Mouse (Mus musculus) embryonic facial prominence, embryonic 15.5 days (tissue): ENCODE results near the gene Nfia. TPM values are rescaled to one million over a fixed set of nuclear protein-coding genes. Genes with fewer than 3 reads are reported as not detected.
A peak's percentile ranks its signal among the peaks of the same experiment; 100 is the strongest.

ENCODE experiments used
- ATAC-seq: fragments of 200-750 bp; cut with Nextera tagmentation; 2 replicates; pipeline ENCODE4 v1.8.0; 2017; ENCODE audit warnings: low read depth, moderate TSS enrichment; ENCODE audit not compliant: insufficient number of reproducible peaks, low FRiP score, low TSS enrichment
- H3K27ac ChIP-seq: fragments of 300-500 bp; sonication (generic); replicated peaks from 2 replicates; pipeline ENCODE4 v1.5.1; 2015; ENCODE audit warnings: mild to moderate bottlenecking, inconsistent platforms
- H3K27me3 ChIP-seq: fragments of 300-500 bp; sonication (generic); 2 replicates; pipeline ENCODE4 v1.6.1; 2015; ENCODE audit warnings: inconsistent platforms
- H3K36me3 ChIP-seq: fragments of 300-500 bp; sonication (generic); 2 replicates; pipeline ENCODE4 v1.6.1; 2015; ENCODE audit warnings: mild to moderate bottlenecking, inconsistent platforms
- H3K4me1 ChIP-seq: fragments of 300-500 bp; sonication (generic); 2 replicates; pipeline ENCODE4 v1.6.1; 2015; ENCODE audit warnings: inconsistent platforms
- H3K4me2 ChIP-seq: fragments of 300-500 bp; sonication (generic); replicated peaks from 2 replicates; pipeline ENCODE4 v1.6.1; 2015; ENCODE audit warnings: mild to moderate bottlenecking, inconsistent platforms
- H3K4me3 ChIP-seq: fragments of 300-500 bp; sonication (generic); replicated peaks from 2 replicates; pipeline ENCODE4 v1.5.1; 2015; ENCODE audit warnings: mild to moderate bottlenecking, inconsistent platforms
- H3K9ac ChIP-seq: fragments of 300-500 bp; sonication (generic); 2 replicates; pipeline ENCODE4 v1.6.1; 2015; ENCODE audit warnings: inconsistent platforms
- H3K9me3 ChIP-seq: fragments of 300-500 bp; sonication (generic); replicated peaks from 2 replicates; pipeline ENCODE4 v1.6.1; 2016; ENCODE audit warnings: inconsistent platforms
- WGBS: fragments of 180-500 bp; shearing (Covaris S2); methylation state at CpG from one replicate; pipeline ENCODE4 v1.1.7; 2015; 5-methylcytosine and 5-hydroxymethylcytosine counted together
- polyA plus RNA-seq: library from polyadenylated mRNA; unstranded; fragments of >200 nt; fragmentation: Nextera tagmentation; extraction: Ambion mirVana; gene quantifications from 2 replicates; pipeline ENCODE4 v1.2.1, GENCODE M21; 2015

Gene Nfia
- polyA plus RNA-seq, 1 experiment from 2014 or later = 55.4 TPM

- ATAC-seq = no peak
- WGBS = 67% methylated on average over 5 of the region's 5 CpGs
- peaks cover 49% of the 10 kb centered on the region for H3K4me1 ChIP-seq
These were observed 69.2 kb downstream of the Nfia start for GRCm38 (mm10) chr4:97841745-97842144.

GRCm38 (mm10) chr4:97843981-97844690 is 71.6 kb downstream of the Nfia start:
- H3K9me3 ChIP-seq = no peaks in the 10 kb centered on the region
- H3K27ac ChIP-seq = peak overlapping the region; percentile 85
- 42% methylated on average over 15 of the region's 15 CpGs for WGBS
- no peak overlapping the region for H3K9ac ChIP-seq
- 0 out of 2 replicates have a peak overlapping the region, but pooled peaks have one; percentile 29 for H3K4me2 ChIP-seq
- no peaks in the 10 kb centered on the region for H3K36me3 ChIP-seq
- no peak overlapping the region for H3K4me3 ChIP-seq
- ATAC-seq = no peak
- H3K4me1 ChIP-seq = peaks cover 44% of the 10 kb centered on the region
- H3K27me3 ChIP-seq = no peaks in the 10 kb centered on the region

More at GRCm38 (mm10) chr4:97841745-97842144, 69.2 kb downstream of the Nfia start:
- H3K4me2 ChIP-seq = no peak overlapping the region
- H3K9me3 ChIP-seq = no peaks in the 10 kb centered on the region
- H3K9ac ChIP-seq = no peak overlapping the region
- H3K36me3 ChIP-seq = no peaks in the 10 kb centered on the region
- H3K27me3 ChIP-seq = no peaks in the 10 kb centered on the region
- no peak overlapping the region for H3K27ac ChIP-seq
- no peak overlapping the region for H3K4me3 ChIP-seq

- Histone ChIP-seq H3K27ac (peak overlapping the region; percentile 85), H3K36me3 (no peaks in the 10 kb centered on the region), H3K27me3 (no peaks in the 10 kb centered on the region), H3K4me3 (peak overlapping the region; percentile 7; the same call in 1 of the 2 replicates), H3K9me3 (no peaks in the 10 kb centered on the region), H3K4me2 (peak overlapping the region; percentile 29), H3K9ac (no peak overlapping the region), H3K4me1 (peaks cover 39% of the 10 kb centered on the region)
- WGBS = 11% methylated on average over 6 of the region's 6 CpGs
- peak; percentile 86 for ATAC-seq
These were observed 72.4 kb downstream of the Nfia start for GRCm38 (mm10) chr4:97844899-97845298.

GRCm38 (mm10) chr4:97847653-97848052 is 75.1 kb downstream of the Nfia start:
- no peaks in the 10 kb centered on the region for H3K9me3 ChIP-seq
- H3K9ac ChIP-seq = no peak overlapping the region
- no peak overlapping the region for H3K4me2 ChIP-seq
- peak overlapping the region; percentile 44; the same call in 1 of the 2 replicates for H3K27ac ChIP-seq
- H3K36me3 ChIP-seq = no peaks in the 10 kb centered on the region
- H3K4me3 ChIP-seq = no peak overlapping the region
- no peaks in the 10 kb centered on the region for H3K27me3 ChIP-seq
- no peak for ATAC-seq
- peaks cover 30% of the 10 kb centered on the region for H3K4me1 ChIP-seq
- 56% methylated on average over 5 of the region's 5 CpGs for WGBS

GRCm38 (mm10) chr4:97850991-97851390 is 78.5 kb downstream of the Nfia start:
- ATAC-seq = no peak
- Histone ChIP-seq H3K36me3 (no peaks in the 10 kb centered on the region), H3K9ac (no peak overlapping the region), H3K9me3 (no peaks in the 10 kb centered on the region), H3K4me2 (no peak overlapping the region), H3K4me1 (peaks cover 22% of the 10 kb centered on the region), H3K27me3 (no peaks in the 10 kb centered on the region), H3K27ac (no peak overlapping the region), H3K4me3 (no peak overlapping the region)
- 81% methylated on average over 3 of the region's 3 CpGs for WGBS

GRCm38 (mm10) chr4:97851698-97852097 is 79.2 kb downstream of the Nfia start:
- H3K9ac ChIP-seq = no peak overlapping the region
- no peak overlapping the region for H3K4me2 ChIP-seq

GRCm38 (mm10) chr4:97852626-97853025 is 80.1 kb downstream of the Nfia start:
- Histone ChIP-seq H3K9me3 (no peaks in the 10 kb centered on the region), H3K36me3 (no peaks in the 10 kb centered on the region), H3K27me3 (no peaks in the 10 kb centered on the region), H3K9ac (no peak overlapping the region), H3K4me1 (peaks cover 8% of the 10 kb centered on the region), H3K27ac (no peak overlapping the region), H3K4me2 (no peak overlapping the region), H3K4me3 (no peak overlapping the region)
- ATAC-seq = no peak
- 84% methylated on average over 2 of the region's 2 CpGs for WGBS

More at GRCm38 (mm10) chr4:97851698-97852097, 79.2 kb downstream of the Nfia start:
- Histone ChIP-seq H3K4me1 (peaks cover 16% of the 10 kb centered on the region), H3K9me3 (no peaks in the 10 kb centered on the region), H3K27ac (no peak overlapping the region), H3K27me3 (no peaks in the 10 kb centered on the region), H3K4me3 (no peak overlapping the region), H3K36me3 (no peaks in the 10 kb centered on the region)
- 28% methylated on average over 5 of the region's 5 CpGs for WGBS
- ATAC-seq = no peak

- WGBS = 88% methylated on average over 4 of the region's 4 CpGs
- H3K4me1 ChIP-seq = peaks cover 11% of the 10 kb centered on the region
These were observed 82.2 kb downstream of the Nfia start for GRCm38 (mm10) chr4:97854779-97855178.

GRCm38 (mm10) chr4:97855712-97856420 is 83.3 kb downstream of the Nfia start:
- no peak for ATAC-seq
- 89% methylated on average over 8 of the region's 8 CpGs for WGBS
- Histone ChIP-seq H3K4me2 (no peak overlapping the region), H3K27me3 (no peaks in the 10 kb centered on the region), H3K9me3 (no peaks in the 10 kb centered on the region), H3K9ac (no peak overlapping the region), H3K4me3 (no peak overlapping the region), H3K4me1 (peaks cover 11% of the 10 kb centered on the region), H3K36me3 (no peaks in the 10 kb centered on the region), H3K27ac (no peak overlapping the region)

More at GRCm38 (mm10) chr4:97854779-97855178, 82.2 kb downstream of the Nfia start:
- Histone ChIP-seq H3K36me3 (no peaks in the 10 kb centered on the region), H3K4me2 (no peak overlapping the region), H3K4me3 (no peak overlapping the region), H3K9ac (no peak overlapping the region), H3K9me3 (no peaks in the 10 kb centered on the region), H3K27me3 (no peaks in the 10 kb centered on the region), H3K27ac (no peak overlapping the region)
- no peak for ATAC-seq

GRCm38 (mm10) chr4:97857549-97857948 is 85.0 kb downstream of the Nfia start:
- H3K36me3 ChIP-seq = no peaks in the 10 kb centered on the region
- 74% methylated on average over 2 of the region's 2 CpGs for WGBS
- no peaks in the 10 kb centered on the region for H3K9me3 ChIP-seq
- no peak overlapping the region for H3K9ac ChIP-seq
- H3K27ac ChIP-seq = no peak overlapping the region
- ATAC-seq = no peak
- no peak overlapping the region for H3K4me2 ChIP-seq
- H3K4me1 ChIP-seq = peaks cover 11% of the 10 kb centered on the region; the same call in 1 of the 2 replicates
- H3K27me3 ChIP-seq = no peaks in the 10 kb centered on the region
- H3K4me3 ChIP-seq = no peak overlapping the region

- no peak overlapping the region for H3K27ac ChIP-seq
- no peak for ATAC-seq
- 48% methylated on average over 4 of the region's 4 CpGs for WGBS
- H3K4me2 ChIP-seq = no peak overlapping the region
- H3K4me1 ChIP-seq = peaks cover 11% of the 10 kb centered on the region; the same call in 1 of the 2 replicates
- no peaks in the 10 kb centered on the region for H3K27me3 ChIP-seq
- no peaks in the 10 kb centered on the region for H3K36me3 ChIP-seq
- H3K9ac ChIP-seq = no peak overlapping the region
- no peaks in the 10 kb centered on the region for H3K9me3 ChIP-seq
- H3K4me3 ChIP-seq = no peak overlapping the region
These were observed 86.9 kb downstream of the Nfia start for GRCm38 (mm10) chr4:97859431-97859830.
